Mouse (Mus musculus) brain, adult 10 weeks (tissue): ENCODE results near the gene Kctd11. TPM values are rescaled to one million over a fixed set of nuclear protein-coding genes. Genes with fewer than 3 reads are reported as not detected.

ENCODE experiments used
- polyA plus RNA-seq: library from polyadenylated mRNA; stranded (reverse); fragments of 350-450 nt; fragmentation: Illumina TruSeq; extraction: RNeasy Lipid Tissue Mini Kit (QIAGEN cat#74804); gene quantifications from one replicate; pipeline ENCODE4 v1.2.3, GENCODE M21; 2015; ENCODE audit warnings: low read depth, low replicate concordance

Gene Kctd11
- 1.7 TPM for polyA plus RNA-seq

DNA sequence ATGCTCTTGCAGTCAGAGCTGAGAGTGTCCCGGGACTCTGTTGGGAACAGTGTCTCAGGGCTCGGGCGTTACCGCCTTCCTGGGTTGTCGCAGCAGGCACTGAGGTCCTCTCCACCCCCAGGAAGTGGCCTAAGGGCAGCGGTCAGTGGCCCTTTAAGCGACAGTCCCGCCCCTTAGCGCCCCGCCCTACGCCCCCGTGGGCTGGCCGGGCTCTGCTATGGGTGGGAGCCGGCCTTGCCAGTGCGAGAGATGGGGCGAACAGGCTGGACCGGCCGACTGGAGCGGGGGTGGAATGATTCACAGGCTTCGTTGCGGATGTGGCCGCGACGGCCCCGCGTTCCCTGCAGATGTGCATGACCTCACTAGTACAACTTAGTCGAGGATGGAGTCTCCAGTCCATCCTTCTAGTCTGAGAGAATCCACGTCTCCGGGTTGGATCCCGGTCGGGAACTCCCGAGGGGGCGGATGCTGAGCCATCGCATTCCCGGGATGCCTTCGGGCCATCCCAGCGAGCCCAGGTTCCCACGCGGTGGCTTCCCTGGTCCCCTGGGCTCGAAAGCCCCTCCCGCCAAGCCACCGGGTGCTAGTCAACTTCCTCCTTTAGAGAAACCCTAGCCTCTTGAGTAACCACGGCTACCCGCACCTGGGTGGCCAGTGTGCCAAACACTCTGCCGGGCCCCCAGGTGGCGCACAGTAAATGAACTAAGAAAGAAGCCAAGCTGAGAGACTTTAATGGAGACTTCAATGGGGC is at the start of gene Kctd11:
TSS of gene Kctd11 (minus strand) at position 554 of the 751 bp plus-strand sequence.

GRCm38 (mm10) chr11:69921114-69922011 is 40.2 kb upstream of the Kctd11 start, which contains the start of gene Eif5a:
Eif5a (minus strand) TSS chr11:69921958.

DNA sequence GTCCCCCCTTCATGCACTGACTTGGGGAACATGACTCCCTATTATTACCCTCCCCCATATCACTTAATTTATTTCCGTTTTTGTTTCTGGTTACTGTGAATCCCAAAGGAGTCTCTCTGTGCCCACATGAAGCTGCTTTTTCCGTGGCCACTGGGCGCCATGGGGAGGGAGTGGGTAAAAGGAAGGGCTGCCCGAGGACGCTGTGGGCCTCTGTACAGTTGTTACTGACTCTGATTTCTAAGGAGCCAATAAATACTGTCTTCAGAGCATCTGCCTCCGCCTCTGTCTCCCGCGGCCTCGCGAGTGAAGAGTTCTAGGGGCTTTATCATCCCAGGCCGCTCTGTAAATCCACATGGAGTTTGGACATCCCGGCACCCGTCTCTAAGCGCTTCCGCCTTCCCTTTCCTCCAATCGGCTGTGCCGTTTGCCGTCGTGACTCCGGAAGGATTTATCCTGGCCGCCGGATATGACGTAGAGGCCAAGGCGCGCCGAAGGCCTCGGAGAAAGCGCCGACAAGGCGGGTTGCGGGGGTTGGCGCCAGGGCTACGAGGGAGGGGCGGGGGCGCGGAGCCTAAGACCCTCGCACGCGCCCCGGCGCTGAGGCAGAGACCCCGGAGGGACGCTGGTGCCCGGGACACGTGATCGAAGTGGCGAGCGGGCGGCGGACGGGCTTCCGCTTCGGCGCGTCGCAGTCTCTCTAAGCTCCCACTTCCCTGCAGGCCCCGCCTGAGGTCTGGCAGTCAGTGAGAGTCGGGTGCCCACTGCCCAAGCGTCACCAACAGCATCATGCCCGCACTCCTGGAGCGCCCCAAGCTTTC is 32.6 kb upstream of the Kctd11 start, which contains the start of gene Gps2:
TSS of gene Gps2 (plus strand) at position 335 of the 818 bp plus-strand sequence.

DNA sequence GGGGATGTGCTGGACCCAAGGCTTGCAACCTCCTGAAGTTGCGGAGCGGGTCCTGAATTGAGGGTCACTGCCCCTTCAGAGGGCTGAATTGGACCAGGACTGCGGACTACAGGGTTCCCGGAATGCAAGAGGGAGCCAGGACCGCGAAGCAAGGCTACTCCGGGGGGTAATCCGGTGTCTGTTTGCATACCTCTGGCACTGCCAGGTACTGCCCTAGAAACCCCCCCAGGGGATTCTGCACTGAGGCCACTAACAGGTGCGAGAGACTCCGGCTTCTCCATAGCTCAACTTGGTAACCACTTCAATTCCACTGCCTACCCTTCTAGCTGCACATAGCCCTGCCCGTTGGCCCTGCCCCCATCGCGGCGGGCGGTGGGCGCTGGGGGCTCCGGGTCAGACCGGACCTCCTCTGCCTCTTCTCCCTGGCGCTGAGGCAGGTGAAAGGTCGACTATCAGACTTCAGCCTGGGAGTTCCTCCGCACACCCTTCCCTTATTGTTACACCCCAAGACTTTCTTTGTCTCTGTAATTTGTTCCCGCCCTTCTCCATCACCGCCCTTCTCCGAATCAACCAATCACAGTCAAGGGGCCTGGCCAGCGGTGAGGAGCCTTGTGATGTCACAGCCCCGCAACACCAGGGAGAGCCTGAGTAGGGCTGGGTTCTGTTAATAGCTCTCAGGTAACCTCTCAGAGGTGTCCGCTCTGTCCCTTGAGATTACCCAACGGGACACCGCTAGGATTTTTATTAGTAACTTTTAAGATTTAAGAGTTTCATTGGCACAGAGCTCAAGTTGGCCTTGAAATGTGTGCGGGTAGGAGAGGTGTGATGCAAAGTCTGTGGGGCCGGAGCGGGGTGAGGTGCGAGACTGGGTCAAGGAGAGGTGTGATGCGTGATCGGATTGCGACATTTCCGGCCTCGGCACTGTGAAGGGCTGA is 19.5 kb upstream of the Kctd11 start, which contains the start of the genes 2810408A11Rik and Neurl4:
TSS of gene 2810408A11Rik (minus strand) at position 517 of the 935 bp plus-strand sequence.
TSS of gene Neurl4 (plus strand) at position 602 of the 935 bp plus-strand sequence.

DNA sequence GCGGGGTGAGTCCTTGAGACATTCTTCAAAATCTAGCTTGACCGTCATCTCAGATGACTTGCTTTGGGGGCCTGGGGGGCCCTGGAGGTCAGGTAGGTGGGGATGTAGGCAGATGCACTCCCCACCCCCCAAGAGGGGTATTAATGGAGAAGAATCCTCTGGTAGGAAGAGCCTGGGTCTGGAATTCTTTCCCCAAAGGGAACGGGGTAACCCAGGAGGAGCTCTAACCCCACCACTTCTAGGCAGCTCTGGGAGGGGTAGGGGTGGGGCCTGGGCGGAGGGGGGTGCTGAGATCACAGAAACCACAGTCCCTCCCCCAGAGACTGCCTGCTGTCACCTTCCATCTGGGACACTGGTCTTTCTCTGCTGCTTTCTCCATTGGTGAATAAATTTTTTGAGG is 14.1 kb upstream of the Kctd11 start, which contains the start of gene Acap1:
TSS of gene Acap1 (minus strand) at position 249 of the 400 bp plus-strand sequence.

GRCm38 (mm10) chr11:69877878-69878277 is 3.3 kb downstream of the Kctd11 start, which contains the start of gene Tmem95:
Tmem95 (minus strand) TSS chr11:69878018.

GRCm38 (mm10) chr11:69858113-69858998 is 22.9 kb downstream of the Kctd11 start, which contains the start of gene Tnk1:
Tnk1 (minus strand) TSS chr11:69858730.

DNA sequence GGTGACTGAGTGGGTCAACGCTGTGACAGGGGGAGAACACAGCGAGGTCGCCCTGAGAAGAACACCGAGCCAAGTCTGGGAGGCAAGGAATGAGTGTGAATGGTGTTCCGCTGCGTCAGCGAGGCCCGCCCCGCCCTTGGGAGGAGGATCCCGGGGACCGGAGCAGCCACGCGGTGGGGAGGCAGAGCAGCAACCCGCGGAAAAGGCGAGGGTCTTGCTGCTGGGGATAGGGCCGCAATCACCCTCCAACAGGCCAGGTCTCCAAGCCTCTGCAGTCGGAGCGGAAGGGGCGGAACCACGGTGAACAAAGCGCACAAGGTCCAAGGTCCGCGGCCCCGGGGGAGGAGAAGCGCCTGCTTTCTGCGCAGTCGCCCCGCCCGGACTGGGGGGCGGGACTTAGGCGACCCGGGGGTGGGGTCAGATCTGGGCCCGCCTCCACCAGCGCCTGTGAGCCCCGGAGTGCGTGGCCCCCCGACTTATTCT is 35.0 kb downstream of the Kctd11 start, which contains the start of gene Plscr3:
TSS of gene Plscr3 (plus strand) at position 179 of the 483 bp plus-strand sequence.

GRCm38 (mm10) chr11:69837952-69838713 is 43.1 kb downstream of the Kctd11 start, which contains the start of gene Tmem256:
Tmem256 (plus strand) TSS chr11:69838514.

GRCm38 (mm10) chr11:69837604-69837951 is 43.6 kb downstream of the Kctd11 start, which contains the start of gene Nlgn2:
Nlgn2 (minus strand) TSS chr11:69837784.

Other genes with a start within 250 kb of the Kctd11 start
- 92.2 TPM for gene Fxr2, start 248.4 kb downstream of the Kctd11 start, polyA plus RNA-seq
- not detected for gene Sox15, start 226.1 kb downstream of the Kctd11 start, polyA plus RNA-seq
- 97.8 TPM for gene Mpdu1, start 218.8 kb downstream of the Kctd11 start, polyA plus RNA-seq
- 18.2 TPM for gene Cd68, start 215.3 kb downstream of the Kctd11 start, polyA plus RNA-seq
- gene Eif4a1, start 209.0 kb downstream of the Kctd11 start, polyA plus RNA-seq, result 435 TPM
- gene Senp3, start 199.3 kb downstream of the Kctd11 start, polyA plus RNA-seq, result 110 TPM
- gene Tnfsf13, start 195.6 kb downstream of the Kctd11 start, polyA plus RNA-seq, result 4.0 TPM
- 14.5 TPM for gene Tnfsf12, start 185.6 kb downstream of the Kctd11 start, polyA plus RNA-seq
- gene Tnfsfm13, start 185.3 kb downstream of the Kctd11 start, polyA plus RNA-seq, result 2.1 TPM
- gene Polr2a, start 122.8 kb downstream of the Kctd11 start, polyA plus RNA-seq, result 26.2 TPM
- gene Slc35g3, start 119.4 kb downstream of the Kctd11 start, polyA plus RNA-seq, result not detected
- gene Zbtb4, start 115.5 kb downstream of the Kctd11 start, polyA plus RNA-seq, result 61.8 TPM
- gene Chrnb1, start 85.5 kb downstream of the Kctd11 start, polyA plus RNA-seq, result 0.61 TPM
- gene Fgf11, start 79.5 kb downstream of the Kctd11 start, polyA plus RNA-seq, result 16.9 TPM
- gene Tmem102, start 75.8 kb downstream of the Kctd11 start, polyA plus RNA-seq, result not detected
- not detected for gene Gm39566, start 66.1 kb downstream of the Kctd11 start, polyA plus RNA-seq
- not detected for gene Spem2, start 62.9 kb downstream of the Kctd11 start, polyA plus RNA-seq
- not detected for gene Spem1, start 59.2 kb downstream of the Kctd11 start, polyA plus RNA-seq
- gene Nlgn2, start 43.6 kb downstream of the Kctd11 start, polyA plus RNA-seq, result 101 TPM
- 280 TPM for gene Tmem256, start 42.9 kb downstream of the Kctd11 start, polyA plus RNA-seq
- 18.8 TPM for gene Plscr3, start 35.0 kb downstream of the Kctd11 start, polyA plus RNA-seq
- gene Tnk1, start 22.7 kb downstream of the Kctd11 start, polyA plus RNA-seq, result not detected
- not detected for gene Tmem95, start 3.4 kb downstream of the Kctd11 start, polyA plus RNA-seq
- not detected for gene Acap1, start 14.1 kb upstream of the Kctd11 start, polyA plus RNA-seq
- 0.33 TPM for gene 2810408A11Rik, start 19.6 kb upstream of the Kctd11 start, polyA plus RNA-seq
- 63.2 TPM for gene Neurl4, start 19.7 kb upstream of the Kctd11 start, polyA plus RNA-seq
- gene Gps2, start 32.5 kb upstream of the Kctd11 start, polyA plus RNA-seq, result 35.4 TPM
- gene Eif5a, start 40.6 kb upstream of the Kctd11 start, polyA plus RNA-seq, result 640 TPM
- 4.8 TPM for gene Ybx2, start 54.4 kb upstream of the Kctd11 start, polyA plus RNA-seq
- 1.4 TPM for gene Slc2a4, start 66.8 kb upstream of the Kctd11 start, polyA plus RNA-seq
- not detected for gene Cldn7, start 83.4 kb upstream of the Kctd11 start, polyA plus RNA-seq
- 108 TPM for gene Ctdnep1, start 99.8 kb upstream of the Kctd11 start, polyA plus RNA-seq
- 115 TPM for gene Elp5, start 101.1 kb upstream of the Kctd11 start, polyA plus RNA-seq
- gene Gabarap, start 109.7 kb upstream of the Kctd11 start, polyA plus RNA-seq, result 346 TPM
- 56.1 TPM for gene Phf23, start 114.4 kb upstream of the Kctd11 start, polyA plus RNA-seq
- 17.5 TPM for gene Dvl2, start 119.2 kb upstream of the Kctd11 start, polyA plus RNA-seq
- 53.6 TPM for gene Acadvl, start 134.0 kb upstream of the Kctd11 start, polyA plus RNA-seq
- gene Dlg4, start 135.5 kb upstream of the Kctd11 start, polyA plus RNA-seq, result 491 TPM
- 2.2 TPM for gene Asgr1, start 172.7 kb upstream of the Kctd11 start, polyA plus RNA-seq
- gene Asgr2, start 211.2 kb upstream of the Kctd11 start, polyA plus RNA-seq, result not detected
- gene Mgl2, start 248.9 kb upstream of the Kctd11 start, polyA plus RNA-seq, result 0.80 TPM